Mouse (Mus musculus) liver, postnatal 0 days (tissue): ENCODE results near the gene Impg1. TPM values are rescaled to one million over a fixed set of nuclear protein-coding genes. Genes with fewer than 3 reads are reported as not detected.

Experiments used
- ATAC-seq: fragments of 200-750 bp; cut with Nextera tagmentation; 2 replicates; pipeline ENCODE4 v1.8.0; 2017; ENCODE audit warnings: mild to moderate bottlenecking, moderate library complexity
- DNase-seq: peaks from one replicate; pipeline ENCODE4 v3.0.0-alpha.2; 2016
- H3K27ac ChIP-seq: fragments of 300-500 bp; sonication (generic); 2 replicates; pipeline ENCODE4 v1.5.1; 2014; ENCODE audit warnings: antibody characterized with exemption, moderate library complexity, mild to moderate bottlenecking, low read depth
- H3K27me3 ChIP-seq: fragments of 300-500 bp; sonication (generic); 2 replicates; pipeline ENCODE4 v1.6.1; 2014; ENCODE audit warnings: low read length, control low read depth, mixed read lengths; ENCODE audit not compliant: insufficient read depth
- H3K36me3 ChIP-seq: fragments of 300-500 bp; sonication (generic); replicated peaks from 2 replicates; pipeline ENCODE4 v1.6.1; 2014; ENCODE audit warnings: mild to moderate bottlenecking, control low read depth, low read length, moderate library complexity, mixed read lengths; ENCODE audit not compliant: insufficient read depth
- H3K4me1 ChIP-seq: fragments of 300-500 bp; sonication (generic); 2 replicates; pipeline ENCODE4 v1.6.1; 2014; ENCODE audit warnings: antibody characterized with exemption, mild to moderate bottlenecking, control low read depth; ENCODE audit not compliant: insufficient read depth
- H3K4me2 ChIP-seq: fragments of 300-500 bp; sonication (generic); 2 replicates; pipeline ENCODE4 v1.6.1; 2014; ENCODE audit warnings: low read depth, mild to moderate bottlenecking, low read length, moderate library complexity, mixed read lengths
- H3K4me3 ChIP-seq: fragments of 300-500 bp; sonication (generic); 2 replicates; pipeline ENCODE4 v1.5.1; 2014; ENCODE audit warnings: low read depth, low read length
- H3K9ac ChIP-seq: fragments of 300-500 bp; sonication (generic); replicated peaks from 2 replicates; pipeline ENCODE4 v1.6.1; 2014; ENCODE audit warnings: mild to moderate bottlenecking, moderate library complexity
- H3K9me3 ChIP-seq: fragments of 300-500 bp; sonication (generic); 2 replicates; pipeline ENCODE4 v1.6.1; 2016; ENCODE audit warnings: mild to moderate bottlenecking, control low read depth, low read length, mixed read lengths
- CTCF ChIP-seq: sonication (generic); IDR thresholded peaks from 2 replicates; pipeline ENCODE4 v1.5.1; 2016; ENCODE audit warnings: antibody characterized with exemption, low read depth
- EP300 ChIP-seq: IDR thresholded peaks from 2 replicates; pipeline ENCODE4 v1.6.1; 2016; ENCODE audit warnings: antibody characterized with exemption, low read depth, mild to moderate bottlenecking
- WGBS: fragments of 180-500 bp; shearing (Covaris S2); extraction: QIAGEN DNeasy Blood & Tissue Kit; methylation state at CpG from one replicate; pipeline ENCODE4 v1.1.7; 2014; ENCODE audit not compliant: insufficient replicate concordance; 5-methylcytosine and 5-hydroxymethylcytosine counted together
- polyA plus RNA-seq: library from polyadenylated mRNA; unstranded; fragments of >200 nt; fragmentation: Nextera tagmentation; extraction: Ambion mirVana; gene quantifications from 2 replicates; pipeline ENCODE4 v1.2.1, GENCODE M21; 2015

The Impg1 gene
- polyA plus RNA-seq, 1 experiment from 2014 or later, result not detected

GRCm38 (mm10) chr9:80280724-80281123 is 184.6 kb downstream of the Impg1 start:
- Histone ChIP-seq H3K4me3 (no peak overlapping the region), H3K36me3 (peaks cover 10% of the 10 kb centered on the region), H3K27me3 (no peaks in the 10 kb centered on the region), H3K4me2 (no peak overlapping the region), H3K9ac (no peak overlapping the region), H3K4me1 (no peaks in the 10 kb centered on the region), H3K9me3 (peaks cover 4% of the 10 kb centered on the region; the same call in 1 of the 2 replicates), H3K27ac (no peak overlapping the region)
- TF ChIP-seq CTCF (no peak), EP300 (no peak)
- 86% methylated on average over 1 of the region's 1 CpGs for WGBS
- ATAC-seq (no peak), DNase-seq (no peak)

- ATAC-seq, result no peak
Observed at GRCm38 (mm10) chr9:80277770-80278169, 187.5 kb downstream of the Impg1 start.

GRCm38 (mm10) chr9:80277157-80277556 is 188.1 kb downstream of the Impg1 start:
- Histone ChIP-seq H3K9me3 (no peaks in the 10 kb centered on the region), H3K27me3 (no peaks in the 10 kb centered on the region), H3K9ac (no peak overlapping the region), H3K4me3 (no peak overlapping the region), H3K36me3 (peaks cover 6% of the 10 kb centered on the region), H3K4me1 (no peaks in the 10 kb centered on the region), H3K4me2 (no peak overlapping the region), H3K27ac (no peak overlapping the region)
- TF ChIP-seq CTCF, result no peak
- TF ChIP-seq EP300, result no peak
- no peak for ATAC-seq
- DNase-seq, result no peak
- WGBS, result 47% methylated on average over 2 of the region's 2 CpGs

More at GRCm38 (mm10) chr9:80277770-80278169, 187.5 kb downstream of the Impg1 start:
- H3K36me3 ChIP-seq, result peaks cover 6% of the 10 kb centered on the region
- no peak overlapping the region for H3K4me2 ChIP-seq
- H3K9ac ChIP-seq, result no peak overlapping the region
- H3K4me3 ChIP-seq, result no peak overlapping the region
- H3K27me3 ChIP-seq, result no peaks in the 10 kb centered on the region
- no peak for DNase-seq
- H3K27ac ChIP-seq, result no peak overlapping the region
- WGBS, result 72% methylated on average over 6 of the region's 6 CpGs
- no peaks in the 10 kb centered on the region for H3K9me3 ChIP-seq
- TF ChIP-seq EP300 (no peak), CTCF (no peak)
- H3K4me1 ChIP-seq, result no peaks in the 10 kb centered on the region

GRCm38 (mm10) chr9:80275772-80276134 is 189.5 kb downstream of the Impg1 start:
- 82% methylated on average over 1 of the region's 1 CpGs for WGBS

GRCm38 (mm10) chr9:80275053-80275771 is 190.1 kb downstream of the Impg1 start:
- 79% methylated on average over 8 of the region's 8 CpGs for WGBS
- no peaks in the 10 kb centered on the region for H3K9me3 ChIP-seq
- TF ChIP-seq EP300, result no peak
- no peak for TF ChIP-seq CTCF
- H3K4me1 ChIP-seq, result no peaks in the 10 kb centered on the region
- no peak overlapping the region for H3K27ac ChIP-seq
- peaks cover 6% of the 10 kb centered on the region for H3K36me3 ChIP-seq
- no peaks in the 10 kb centered on the region for H3K27me3 ChIP-seq
- no peak overlapping the region for H3K4me3 ChIP-seq
- no peak for DNase-seq
- H3K4me2 ChIP-seq, result no peak overlapping the region
- ATAC-seq, result no peak
- H3K9ac ChIP-seq, result no peak overlapping the region

More at GRCm38 (mm10) chr9:80275772-80276134, 189.5 kb downstream of the Impg1 start:
- H3K9me3 ChIP-seq, result no peaks in the 10 kb centered on the region
- H3K4me3 ChIP-seq, result no peak overlapping the region
- ATAC-seq, result no peak
- TF ChIP-seq CTCF (no peak), EP300 (no peak)
- no peak for DNase-seq
- H3K27ac ChIP-seq, result no peak overlapping the region
- no peaks in the 10 kb centered on the region for H3K4me1 ChIP-seq
- H3K36me3 ChIP-seq, result peaks cover 6% of the 10 kb centered on the region
- no peak overlapping the region for H3K4me2 ChIP-seq
- no peaks in the 10 kb centered on the region for H3K27me3 ChIP-seq
- no peak overlapping the region for H3K9ac ChIP-seq

GRCm38 (mm10) chr9:80272951-80273350 is 192.3 kb downstream of the Impg1 start:
- Histone ChIP-seq H3K36me3 (peaks cover 6% of the 10 kb centered on the region), H3K4me2 (no peak overlapping the region), H3K4me3 (no peak overlapping the region), H3K27ac (no peak overlapping the region), H3K4me1 (no peaks in the 10 kb centered on the region), H3K9me3 (no peaks in the 10 kb centered on the region), H3K9ac (no peak overlapping the region), H3K27me3 (no peaks in the 10 kb centered on the region)
- TF ChIP-seq CTCF (no peak), EP300 (no peak)
- ATAC-seq, result no peak
- DNase-seq, result no peak
- WGBS, result 80% methylated on average over 1 of the region's 1 CpGs

GRCm38 (mm10) chr9:80269596-80269995 is 195.7 kb downstream of the Impg1 start:
- H3K9ac ChIP-seq, result no peak overlapping the region
- no peak for ATAC-seq
- WGBS, result 78% methylated on average over 8 of the region's 8 CpGs

More at GRCm38 (mm10) chr9:80269596-80269995, 195.7 kb downstream of the Impg1 start:
- no peak overlapping the region for H3K4me3 ChIP-seq
- H3K4me2 ChIP-seq, result no peak overlapping the region
- no peaks in the 10 kb centered on the region for H3K9me3 ChIP-seq
- TF ChIP-seq CTCF (no peak), EP300 (no peak)
- H3K4me1 ChIP-seq, result no peaks in the 10 kb centered on the region
- no peak for DNase-seq
- H3K27ac ChIP-seq, result no peak overlapping the region
- H3K27me3 ChIP-seq, result no peaks in the 10 kb centered on the region
- H3K36me3 ChIP-seq, result peaks cover 2% of the 10 kb centered on the region
